25 mouse cellular contexts compared by ENCODE assay signal in the genomic region with DNA sequence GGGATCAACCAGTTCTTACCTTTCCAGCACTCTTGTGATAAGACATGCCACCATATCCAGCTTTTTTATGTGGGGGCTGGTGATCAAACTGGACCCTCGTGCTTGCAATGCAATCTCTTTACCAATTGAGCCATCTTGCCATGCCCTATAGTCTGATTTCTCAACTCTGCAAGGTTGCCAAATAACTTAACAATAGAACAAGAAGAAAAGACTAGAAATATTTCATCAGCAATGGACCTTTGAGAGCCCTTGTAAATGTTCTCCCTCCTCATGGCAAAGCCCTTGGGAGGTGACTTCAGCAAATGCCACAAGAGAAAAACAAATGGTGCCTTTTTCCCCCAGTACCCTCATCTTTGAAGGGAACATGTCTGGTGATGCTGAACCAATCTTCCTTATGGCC.
"Had no signal": no experiment of that assay in that cellular context is flagged by ENCODE, and none has a peak within 500 bp of the region (broad histone marks: within the 10 kb centered on the region; RNA-seq: fewer than 3 reads in every experiment).

No protein-coding gene starts in this region.

- H3K9me3 ChIP-seq: heart, embryonic 13.5 days; heart, embryonic 15.5 days; hindbrain, embryonic 10.5 days; hindbrain, embryonic 12.5 days; intestine, embryonic 15.5 days; limb, embryonic 10.5 days; limb, embryonic 12.5 days had no signal

- H3K27ac ChIP-seq: gastrocnemius, adult 2 months; heart, adult 2 months; heart, embryonic 13.5 days; heart, embryonic 15.5 days; hindbrain, embryonic 10.5 days; hindbrain, embryonic 12.5 days; hindbrain, embryonic 14.5 days; intestine, embryonic 15.5 days; layer of hippocampus, adult 2 months; left cerebral cortex, adult 2 months; limb, embryonic 10.5 days; limb, embryonic 12.5 days had no signal

- H3K27me3 ChIP-seq: heart, embryonic 13.5 days; heart, embryonic 15.5 days; hindbrain, embryonic 12.5 days; intestine, embryonic 15.5 days; limb, embryonic 12.5 days had no signal

- H3K4me1 ChIP-seq: heart, embryonic 13.5 days; heart, embryonic 15.5 days; hindbrain, embryonic 10.5 days; hindbrain, embryonic 12.5 days; intestine, embryonic 15.5 days had no signal

- H3K4me3 ChIP-seq: gastrocnemius, adult 2 months; heart, adult 2 months; heart, embryonic 13.5 days; heart, embryonic 15.5 days; hindbrain, embryonic 10.5 days; hindbrain, embryonic 12.5 days; intestine, embryonic 15.5 days; layer of hippocampus, adult 2 months; left cerebral cortex, adult 2 months; limb, embryonic 10.5 days; limb, embryonic 12.5 days had no signal

- DNase-seq: gastrocnemius, adult 2 months; gastrocnemius, postnatal 10 days; gastrocnemius, postnatal 25 days; heart, adult 2 months; heart, postnatal 4 days; kidney, adult 18-20 months; kidney, adult 8-10 months; kidney, postnatal 10 days; kidney, postnatal 25 days; kidney, postnatal 4 days had no signal

- H3K4me2 ChIP-seq: heart, embryonic 11.5 days; heart, embryonic 13.5 days; heart, embryonic 15.5 days; hindbrain, embryonic 12.5 days; hindbrain, embryonic 14.5 days; intestine, embryonic 15.5 days; limb, embryonic 12.5 days; liver, embryonic 11.5 days had no signal

- H3K36me3 ChIP-seq: heart, embryonic 13.5 days; heart, embryonic 15.5 days; hindbrain, embryonic 10.5 days; hindbrain, embryonic 12.5 days; intestine, embryonic 15.5 days; limb, embryonic 10.5 days; limb, embryonic 12.5 days had no signal

- ATAC-seq: hindbrain, embryonic 16.5 days; inflammation-experienced regulatory T-cells, adult 6 months; intestine, embryonic 15.5 days; intestine, postnatal 0 days had no signal

- H3K9ac ChIP-seq: heart, embryonic 13.5 days; heart, embryonic 15.5 days; hindbrain, embryonic 12.5 days; hindbrain, embryonic 14.5 days; intestine, embryonic 15.5 days; limb, embryonic 12.5 days had no signal
